In the genomic region with DNA sequence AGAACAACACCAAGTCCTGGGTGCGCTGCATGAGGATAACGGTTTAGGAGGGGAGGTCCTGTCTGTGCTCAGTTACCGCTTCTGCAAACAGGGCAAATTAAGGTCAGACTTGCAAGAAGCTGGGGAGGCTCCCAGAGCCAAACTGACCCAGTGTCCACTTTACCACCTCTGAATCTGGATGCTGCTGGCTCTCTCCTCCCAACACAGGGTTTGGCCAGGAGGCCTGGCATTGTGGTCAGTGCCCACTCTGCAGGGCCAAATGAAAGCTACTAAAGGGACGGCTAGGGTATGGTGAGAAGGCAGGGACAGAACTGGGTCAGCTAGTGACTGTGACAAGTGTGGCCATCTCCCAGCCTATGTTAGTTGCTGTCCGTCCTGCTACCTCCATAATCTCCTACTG, we compare ENCODE assay signal across 22 mouse cellular contexts. TPM values are rescaled to one million over a fixed set of nuclear protein-coding genes. Genes with fewer than 3 reads are reported as not detected.
DNase-seq lines count a peak whose midpoint lies in the region; ATAC-seq and TF ChIP-seq lines count a peak whose summit lies in the region.
"Had no signal": no experiment of that assay in that cellular context is flagged by ENCODE, and none has a peak within 500 bp of the region (broad histone marks: within the 10 kb centered on the region; RNA-seq: fewer than 3 reads in every experiment).

No protein-coding gene starts in this region.

- 0 out of 2 replicates have a peak overlapping the region, but pooled peaks have one; percentile 12 for H3K9ac ChIP-seq in forebrain, embryonic 13.5 days
- H3K9ac ChIP-seq in hindbrain, embryonic 16.5 days (ENCODE audit: low read depth, low read length) = no peak overlapping the region
- 0 out of 2 replicates have a peak overlapping the region, but pooled peaks have one; percentile 14 for H3K9ac ChIP-seq in midbrain, embryonic 16.5 days (ENCODE audit: low read depth, low read length)
- H3K9ac ChIP-seq: embryonic facial prominence, embryonic 13.5 days; kidney, embryonic 15.5 days; liver, embryonic 14.5 days; lung, embryonic 15.5 days; neural tube, embryonic 12.5 days had no signal

- 88% methylated on average over 5 of the region's 5 CpGs for WGBS in forebrain, embryonic 13.5 days
- WGBS in forebrain, embryonic 10.5 days = 83% methylated on average over 5 of the region's 5 CpGs
- 89% methylated on average over 5 of the region's 5 CpGs for WGBS in hindbrain, embryonic 16.5 days
- WGBS in midbrain, embryonic 16.5 days = 85% methylated on average over 5 of the region's 5 CpGs

- H3K9me3 ChIP-seq in forebrain, embryonic 13.5 days (replicated peaks) = no peaks in the 10 kb centered on the region
- H3K9me3 ChIP-seq in forebrain, embryonic 10.5 days = no peaks in the 10 kb centered on the region
- H3K9me3 ChIP-seq in hindbrain, embryonic 16.5 days (ENCODE audit: control insufficient read depth, low read length) = no peaks in the 10 kb centered on the region
- H3K9me3 ChIP-seq in midbrain, embryonic 16.5 days (replicated peaks; ENCODE audit: control insufficient read depth, low read length, poor library complexity, severe bottlenecking) = no peaks in the 10 kb centered on the region
- H3K9me3 ChIP-seq: embryonic facial prominence, embryonic 13.5 days; kidney, embryonic 15.5 days; lung, embryonic 15.5 days; neural tube, embryonic 12.5 days had no signal

- no peak overlapping the region for H3K4me3 ChIP-seq in forebrain, embryonic 13.5 days
- no peak overlapping the region for H3K4me3 ChIP-seq in forebrain, embryonic 10.5 days
- H3K4me3 ChIP-seq in left cerebral cortex, adult 2 months = peak overlapping the region; percentile 69
- H3K4me3 ChIP-seq in hindbrain, embryonic 16.5 days (ENCODE audit: low read length) = peak overlapping the region; percentile 12
- H3K4me3 ChIP-seq in midbrain, embryonic 16.5 days (ENCODE audit: low read depth, low read length) = no peak overlapping the region
- H3K4me3 ChIP-seq: embryonic facial prominence, embryonic 13.5 days; heart, adult 2 months; kidney, embryonic 15.5 days; lung, embryonic 15.5 days; neural tube, embryonic 12.5 days had no signal

- H3K36me3 ChIP-seq in forebrain, embryonic 13.5 days (ENCODE audit: poor library complexity, severe bottlenecking) = no peaks in the 10 kb centered on the region
- no peaks in the 10 kb centered on the region for H3K36me3 ChIP-seq in forebrain, embryonic 10.5 days (replicated peaks)
- H3K36me3 ChIP-seq in hindbrain, embryonic 16.5 days (ENCODE audit: control insufficient read depth, insufficient read depth, low read length) = no peaks in the 10 kb centered on the region
- no peaks in the 10 kb centered on the region for H3K36me3 ChIP-seq in midbrain, embryonic 16.5 days (ENCODE audit: control insufficient read depth, insufficient read depth, low read length)
- H3K36me3 ChIP-seq: embryonic facial prominence, embryonic 13.5 days; kidney, embryonic 15.5 days; lung, embryonic 15.5 days; neural tube, embryonic 12.5 days had no signal

- peak overlapping the region; percentile 77 for H3K4me2 ChIP-seq in forebrain, embryonic 13.5 days
- H3K4me2 ChIP-seq in hindbrain, embryonic 16.5 days (ENCODE audit: low read length) = peak overlapping the region; percentile 76
- H3K4me2 ChIP-seq in midbrain, embryonic 16.5 days (ENCODE audit: low read length) = peak overlapping the region; percentile 76
- H3K4me2 ChIP-seq: embryonic facial prominence, embryonic 13.5 days; kidney, embryonic 15.5 days; lung, embryonic 15.5 days; neural tube, embryonic 12.5 days had no signal

- TF ChIP-seq CTCF in left cerebral cortex, adult 2 months (IDR thresholded peaks at IDR 0.05) = no peak

- DNase-seq in forebrain, embryonic 10.5 days (ENCODE audit: extremely low spot score, low spot score) = no peak
- DNase-seq in left cerebral cortex, adult 2 months (ENCODE audit: extremely low spot score in 1 of 2, low spot score in 2 of 2) = no peak
- no peak for DNase-seq in left cerebral cortex, postnatal 36 days (ENCODE audit: low spot score in 2 of 2)
- DNase-seq: gastrocnemius, postnatal 25 days; heart, adult 2 months; heart, postnatal 36 days; kidney, postnatal 4 days; thymus, postnatal 36 days had no signal

- no peak overlapping the region for H3K27ac ChIP-seq in forebrain, embryonic 13.5 days
- no peak overlapping the region for H3K27ac ChIP-seq in forebrain, embryonic 10.5 days
- H3K27ac ChIP-seq in left cerebral cortex, adult 2 months = peak overlapping the region; percentile 96
- H3K27ac ChIP-seq in hindbrain, embryonic 16.5 days (ENCODE audit: low read depth, low read length) = no peak overlapping the region
- no peak overlapping the region for H3K27ac ChIP-seq in midbrain, embryonic 16.5 days (ENCODE audit: low read length)
- H3K27ac ChIP-seq: embryonic facial prominence, embryonic 13.5 days; heart, adult 2 months; kidney, embryonic 15.5 days; liver, embryonic 14.5 days; lung, embryonic 15.5 days; neural tube, embryonic 12.5 days had no signal

- no peaks in the 10 kb centered on the region for H3K27me3 ChIP-seq in forebrain, embryonic 13.5 days
- peaks cover 14% of the 10 kb centered on the region; the same call in 1 of the 2 replicates for H3K27me3 ChIP-seq in forebrain, embryonic 10.5 days (ENCODE audit: poor library complexity, severe bottlenecking)
- no peaks in the 10 kb centered on the region for H3K27me3 ChIP-seq in hindbrain, embryonic 16.5 days (replicated peaks; ENCODE audit: control insufficient read depth, insufficient read depth, low read length)
- no peaks in the 10 kb centered on the region for H3K27me3 ChIP-seq in midbrain, embryonic 16.5 days (ENCODE audit: control insufficient read depth, insufficient read depth, low read depth, low read length)
- H3K27me3 ChIP-seq: lung, embryonic 15.5 days; neural tube, embryonic 12.5 days had no signal

- H3K4me1 ChIP-seq in forebrain, embryonic 13.5 days = peaks cover 65% of the 10 kb centered on the region
- H3K4me1 ChIP-seq in forebrain, embryonic 10.5 days = peaks cover 59% of the 10 kb centered on the region
- peaks cover 35% of the 10 kb centered on the region for H3K4me1 ChIP-seq in hindbrain, embryonic 16.5 days (ENCODE audit: control insufficient read depth, insufficient read depth, low read depth, low read length)
- H3K4me1 ChIP-seq in midbrain, embryonic 16.5 days (ENCODE audit: control insufficient read depth, insufficient read depth, low read length) = peaks cover 44% of the 10 kb centered on the region

- intact Hi-C loops in left cerebral cortex, adult 2 months (cut with DNase I) = no loop called here
- intact Hi-C loops in left cerebral cortex, postnatal 36 days (cut with DNase I) = no loop called here

- no peak for ATAC-seq in forebrain, embryonic 13.5 days
- no peak for ATAC-seq in hindbrain, embryonic 16.5 days
- no peak for ATAC-seq in midbrain, embryonic 16.5 days
- no peak for ATAC-seq in inflammation-experienced regulatory T-cells, adult 6 months
- ATAC-seq: intestine, postnatal 0 days had no signal

RNA-seq across cellular contexts. Expression of a gene that starts 2.6 kb away (rescaled TPM):
- polyA plus RNA-seq in forebrain, embryonic 13.5 days (2015; fragmentation: Nextera tagmentation; extraction: Ambion mirVana) = 5.2 and 6.3 TPM in 2 replicates
- polyA plus RNA-seq in forebrain, embryonic 10.5 days (2016; fragmentation: Nextera tagmentation; extraction: Ambion mirVana) = 2.1 TPM in 2 replicates
- 100 to 1,000 TPM; 114 to 126 TPM for total RNA-seq in left cerebral cortex, adult 2 months (2021)
- total RNA-seq in left cerebral cortex, postnatal 36 days (2021) = 100 to 1,000 TPM; 130 to 133 TPM
- polyA plus RNA-seq in hindbrain, embryonic 16.5 days (2015; fragmentation: Nextera tagmentation; extraction: Ambion mirVana) = 15.4 and 20.0 TPM in 2 replicates
- polyA plus RNA-seq in midbrain, embryonic 16.5 days (2015; fragmentation: Nextera tagmentation; extraction: Ambion mirVana) = 9.1 and 13.0 TPM in 2 replicates
- 1 to 10 TPM in 1 of 3 experiments, not detected in 2; 3.5 TPM for polyA plus RNA-seq in inflammation-experienced regulatory T-cells, adult 6 months (2017; shearing (Covaris generic))

RNA-seq across cellular contexts. Expression of a gene that starts 22.0 kb away (rescaled TPM):
- polyA plus RNA-seq in forebrain, embryonic 13.5 days (2015; fragmentation: Nextera tagmentation; extraction: Ambion mirVana) = not detected in 2 replicates
- 1.0 and 1.4 TPM in 2 replicates for polyA plus RNA-seq in forebrain, embryonic 10.5 days (2016; fragmentation: Nextera tagmentation; extraction: Ambion mirVana)
- total RNA-seq in left cerebral cortex, adult 2 months (2021) = 1 to 10 TPM in 1 of 2 experiments, under 1 TPM in 1; 0.16 to 1.2 TPM
- total RNA-seq in left cerebral cortex, postnatal 36 days (2021) = under 1 TPM; 0.11 to 0.17 TPM
- 0.05 and 0.06 TPM in 2 replicates for polyA plus RNA-seq in hindbrain, embryonic 16.5 days (2015; fragmentation: Nextera tagmentation; extraction: Ambion mirVana)
- polyA plus RNA-seq in midbrain, embryonic 16.5 days (2015; fragmentation: Nextera tagmentation; extraction: Ambion mirVana) = 0.05 and 0.19 TPM in 2 replicates
- polyA plus RNA-seq in inflammation-experienced regulatory T-cells, adult 6 months (2017; shearing (Covaris generic)) = under 1 TPM in 1 of 3 experiments, not detected in 2; 0.10 TPM
- total RNA-seq: common myeloid progenitor, adult 5-6 weeks; gastrocnemius, postnatal 25 days; heart, adult 2 months; monocyte, adult 5-6 weeks had no signal
- polyA plus RNA-seq: C2C12; heart, embryonic 14.5 days; liver, embryonic 14.5 days had no signal

Comparison
In these comparisons a context has a peak if more than half of its experiments do, and no peak if none do; other contexts are left out.
1. H3K4me3 ChIP-seq: peak in left cerebral cortex, adult 2 months (single experiment) and hindbrain, embryonic 16.5 days (single experiment); none in forebrain, embryonic 13.5 days (single experiment), forebrain, embryonic 10.5 days (single experiment) and midbrain, embryonic 16.5 days (single experiment).
2. Peak in every context shown above with its lines, with median percentiles within 50 percentile points of each other: H3K4me2 ChIP-seq.